Mouse (Mus musculus): ENCODE measurements around the gene Tmem144.

The Tmem144 gene

DNA sequence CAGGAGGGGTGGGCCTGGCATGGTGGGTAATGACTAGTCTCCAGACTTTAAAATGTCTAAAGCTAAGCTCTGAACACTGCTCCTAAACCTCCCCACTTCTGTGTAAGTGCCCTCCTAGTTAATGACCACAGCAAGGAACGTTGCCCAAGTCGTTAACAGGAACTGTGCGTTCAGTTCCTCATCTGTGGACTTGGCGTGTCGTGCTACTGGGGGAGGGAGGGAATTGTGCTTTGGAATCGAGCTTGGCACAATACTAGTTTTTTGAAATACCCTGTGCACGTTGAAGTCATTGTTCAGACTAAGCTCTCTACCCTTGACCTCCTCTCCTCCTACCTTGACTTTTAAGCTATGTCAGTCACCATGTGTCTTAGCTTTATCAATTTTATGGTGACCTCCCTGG, 12.3 kb upstream of the Tmem144 start:
- no peak for DNase-seq (ENCODE audit: low spot score in 2 of 2)

DNA sequence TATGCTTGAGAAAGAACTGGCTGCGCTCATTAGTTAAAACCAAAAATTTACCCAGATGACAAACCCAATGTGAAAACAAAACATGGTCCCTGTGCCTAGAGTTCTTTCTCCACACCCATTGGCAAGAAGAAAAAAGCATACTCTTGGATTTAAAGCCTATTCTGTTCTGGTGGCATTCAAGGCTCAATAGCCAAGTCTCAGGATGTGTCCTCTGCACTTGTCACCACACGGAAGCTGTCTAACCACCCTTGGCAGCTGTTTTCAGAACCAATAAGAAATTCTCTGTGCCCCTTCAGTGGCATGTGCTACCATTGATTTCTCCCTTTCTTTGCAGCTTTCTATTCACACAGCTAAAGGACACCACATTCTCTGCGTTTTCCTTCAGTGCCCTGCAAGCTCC, 5.6 kb upstream of the Tmem144 start:
- no peak for DNase-seq (ENCODE audit: low spot score in 2 of 2)

DNA sequence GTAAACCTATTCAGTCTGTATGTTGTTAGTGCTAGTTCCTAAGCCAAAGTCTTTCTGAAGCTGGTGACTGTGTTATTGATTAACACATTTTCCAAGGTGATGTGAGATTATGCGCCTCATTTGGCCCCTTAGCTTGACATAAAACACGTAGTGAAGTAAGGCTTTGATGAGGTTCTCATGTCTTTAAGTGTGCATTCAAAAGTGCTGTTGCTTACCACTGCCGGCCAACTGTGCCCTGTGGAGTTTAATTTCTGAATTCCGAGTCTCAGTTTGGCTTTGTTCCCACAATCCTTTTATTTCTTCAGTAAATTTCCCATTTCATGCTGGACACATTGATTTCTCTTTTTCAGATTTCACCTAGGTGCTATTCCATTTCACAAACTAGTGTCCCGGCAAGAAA, 5.2 kb upstream of the Tmem144 start:
- DNase-seq (ENCODE audit: low spot score in 2 of 2): no peak

DNA sequence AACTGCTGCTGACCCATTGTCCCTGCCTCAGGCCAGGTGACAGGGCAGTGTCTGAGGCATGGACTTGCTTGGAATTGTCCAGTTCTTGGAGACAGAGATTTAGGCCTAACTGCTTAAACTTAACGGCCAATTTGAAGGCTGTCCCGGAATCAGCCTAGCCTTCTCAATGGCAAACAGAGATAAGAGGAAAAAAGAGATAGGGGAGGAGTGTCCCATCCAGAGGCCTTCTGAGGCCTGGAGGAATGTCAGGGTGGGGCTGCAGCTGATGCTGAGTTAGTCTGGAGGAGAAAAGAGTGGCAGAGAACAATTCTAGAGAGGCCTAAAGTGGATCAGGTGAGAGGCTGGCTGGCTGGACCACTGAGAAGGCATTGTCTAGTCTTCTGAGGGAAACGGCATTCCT, 465 bp downstream of the Tmem144 start:
- no peak for DNase-seq (ENCODE audit: low spot score in 2 of 2)

DNA sequence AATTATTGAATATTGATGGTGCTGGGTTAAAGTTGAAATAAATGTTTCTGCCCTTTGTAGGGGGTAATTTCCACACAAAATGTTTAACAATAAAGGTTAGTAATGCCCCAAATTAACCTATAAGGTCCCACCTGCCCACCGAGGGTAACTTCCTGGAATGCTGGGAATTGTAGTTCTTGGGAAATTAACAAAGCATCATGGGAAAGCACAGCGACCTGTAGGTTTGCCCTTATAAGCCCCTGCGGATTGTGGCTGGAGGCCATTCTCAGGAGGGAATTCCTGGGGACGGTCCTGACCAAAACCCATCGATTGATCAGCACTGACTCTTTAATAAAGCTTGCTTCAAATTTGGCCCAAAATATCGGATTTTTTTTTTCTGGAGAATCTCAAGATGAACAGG, 1.9 kb downstream of the Tmem144 start:
- DNase-seq (ENCODE audit: low spot score in 2 of 2): no peak

DNA sequence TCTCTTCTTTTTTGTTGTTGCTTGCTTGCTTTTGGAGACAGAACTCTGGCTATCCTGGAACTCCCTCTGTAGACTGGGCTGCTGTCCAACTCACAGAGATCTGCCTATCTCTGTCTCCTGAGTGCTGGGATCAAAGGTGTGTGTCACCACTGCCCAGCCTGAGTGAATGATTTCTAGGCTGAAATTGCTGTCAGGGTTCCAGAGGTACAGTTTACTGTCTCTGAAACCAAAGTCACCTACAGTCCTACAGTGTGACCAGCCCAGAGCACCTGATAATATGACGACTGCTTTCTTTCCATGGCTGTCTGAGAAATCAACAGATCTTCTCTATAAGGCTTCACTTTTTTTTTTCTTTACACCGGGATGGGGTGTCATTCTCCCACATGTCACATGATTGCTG, 3.0 kb downstream of the Tmem144 start:
- DNase-seq (ENCODE audit: low spot score in 2 of 2): no peak

DNA sequence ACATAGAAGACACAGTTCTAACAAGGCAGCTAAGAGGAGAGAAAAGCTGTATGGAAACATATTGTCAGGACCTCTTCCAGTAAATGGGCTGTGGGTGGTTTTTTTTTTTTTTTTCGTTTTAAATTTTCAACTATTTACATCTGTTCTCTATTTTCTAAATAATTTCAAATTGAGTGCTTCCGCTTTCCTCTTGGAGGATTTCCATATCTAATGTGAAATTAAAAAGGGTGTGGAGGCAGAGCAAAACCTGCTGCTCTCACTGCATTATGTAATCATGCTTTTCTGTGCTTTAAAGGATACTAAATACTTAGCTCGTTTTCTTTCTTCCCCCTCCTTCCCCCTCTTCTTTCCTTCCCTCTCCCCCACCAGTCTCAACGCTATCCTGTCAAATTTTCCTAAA, 3.7 kb downstream of the Tmem144 start:
- no peak for DNase-seq (ENCODE audit: low spot score in 2 of 2)

DNA sequence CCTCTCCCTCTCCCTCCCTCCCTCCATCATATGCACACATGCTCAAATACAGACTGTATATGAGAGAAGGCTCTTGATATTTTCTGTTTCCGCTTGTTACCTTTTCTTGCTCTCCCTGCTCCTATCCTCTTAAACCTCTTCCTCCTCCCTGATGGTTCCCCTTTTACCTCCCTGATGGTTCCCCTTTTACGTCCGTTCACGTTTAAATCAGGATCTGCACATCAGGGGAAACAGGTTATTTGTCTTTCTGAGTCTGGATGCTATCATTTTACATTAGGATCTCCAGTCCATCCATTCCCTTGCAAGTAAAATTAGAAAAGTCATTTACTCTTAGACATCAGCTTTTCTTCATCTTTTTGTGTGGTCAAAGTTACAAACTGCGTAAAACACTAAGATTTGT, 5.9 kb downstream of the Tmem144 start:
- no peak for DNase-seq (ENCODE audit: low spot score in 2 of 2)

DNA sequence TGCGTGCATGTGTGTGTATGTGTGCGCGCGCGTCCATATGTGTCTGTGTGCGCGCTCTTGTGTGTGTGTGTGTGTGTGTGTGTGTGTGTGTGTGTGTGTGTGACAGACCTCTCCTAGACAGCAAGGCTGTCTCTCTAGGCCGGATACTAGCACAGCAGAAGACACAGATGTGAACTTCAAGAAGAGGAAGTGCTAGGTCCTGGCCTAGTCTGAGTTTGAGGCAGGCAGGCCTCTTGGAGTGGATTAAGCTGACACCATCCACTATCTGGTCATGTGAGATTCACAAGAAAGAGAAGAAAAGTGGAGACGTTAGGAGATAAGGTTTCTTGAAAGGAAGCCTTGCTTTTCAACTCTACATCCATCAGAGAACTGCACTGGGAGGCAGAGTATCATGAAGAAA, 8.6 kb downstream of the Tmem144 start:
- DNase-seq (ENCODE audit: low spot score in 2 of 2): peak in 1 of 2 experiments; percentile 20

DNA sequence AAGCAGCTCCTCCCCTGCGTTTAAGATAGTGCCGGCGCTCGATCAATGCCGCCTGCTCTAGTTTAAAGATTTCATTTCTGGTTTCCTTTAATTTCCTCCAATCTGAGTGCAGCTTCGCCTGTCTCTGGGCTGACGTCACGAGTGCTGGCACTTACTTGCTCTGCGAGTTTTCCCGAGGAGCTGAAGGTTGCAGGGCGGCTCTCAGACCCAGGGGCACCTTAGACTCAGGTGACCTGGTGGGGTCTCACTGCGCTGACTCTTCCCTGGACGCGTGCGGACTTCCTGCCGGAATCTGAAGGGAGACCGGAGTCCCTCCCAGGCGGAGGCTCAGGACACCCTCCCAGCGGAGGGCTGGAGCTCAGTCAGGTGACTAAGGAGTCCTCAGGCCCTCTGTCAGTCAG, 10.0 kb downstream of the Tmem144 start:
- DNase-seq (ENCODE audit: low spot score in 2 of 2): peak; percentile 32 to 61

DNA sequence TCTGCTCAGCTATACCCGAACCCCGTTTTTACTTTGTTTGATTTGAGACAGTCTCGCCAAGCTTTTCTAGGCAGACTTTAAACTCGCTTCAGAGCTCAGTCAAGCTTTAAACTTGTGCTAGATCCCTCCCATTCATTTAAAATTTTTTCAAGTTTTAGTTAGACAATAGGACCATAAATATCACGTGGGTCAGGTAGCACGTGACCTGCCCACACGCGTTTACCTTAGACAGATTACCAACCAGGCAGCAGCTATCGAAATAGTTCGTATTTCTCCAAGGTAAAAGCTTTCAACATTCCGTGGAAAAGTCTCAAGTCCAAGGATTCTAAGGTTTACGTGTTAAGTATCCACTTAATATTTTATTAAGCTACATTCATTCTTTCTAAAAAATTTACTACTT, 10.4 kb downstream of the Tmem144 start:
- no peak for DNase-seq (ENCODE audit: low spot score in 2 of 2)

DNA sequence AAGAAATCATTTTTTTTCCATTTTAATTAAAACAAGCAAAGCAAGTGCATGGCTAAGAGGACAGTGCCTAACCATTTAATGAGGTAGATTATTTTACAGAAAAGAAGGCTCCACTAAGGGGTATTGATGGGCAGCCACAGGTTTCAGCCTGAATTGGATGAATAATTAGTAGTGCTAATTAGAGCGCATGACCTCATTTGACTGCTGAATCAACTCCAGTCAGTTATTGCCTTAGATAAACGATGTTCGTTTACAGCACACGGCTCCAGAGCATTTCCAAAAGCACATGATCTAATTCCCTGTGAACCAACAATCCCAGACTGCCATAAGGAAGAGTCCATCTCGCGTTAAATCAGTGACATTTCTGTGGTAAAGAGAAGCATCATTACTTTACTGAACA, 11.1 kb downstream of the Tmem144 start:
- no peak for DNase-seq (ENCODE audit: low spot score in 2 of 2)

DNA sequence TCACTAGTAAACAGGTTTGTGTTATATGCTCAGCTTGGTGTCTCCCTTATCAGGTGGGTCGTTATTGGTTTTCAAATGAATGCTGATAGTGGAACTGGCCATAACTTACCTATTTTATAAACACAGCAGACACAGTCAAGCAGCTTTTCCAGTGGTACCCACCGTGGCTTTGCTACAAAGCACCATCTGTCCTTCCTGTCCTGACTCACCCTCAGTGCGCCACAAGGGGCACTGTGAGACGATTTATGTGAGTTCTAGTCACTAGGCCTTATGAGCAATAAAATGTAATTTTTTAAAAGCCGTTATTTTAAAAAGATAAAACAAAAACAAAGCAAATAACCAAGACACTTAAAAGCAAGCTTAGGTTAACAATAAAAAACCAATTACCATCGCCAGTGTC, 13.8 kb downstream of the Tmem144 start:
- DNase-seq (ENCODE audit: low spot score in 2 of 2): no peak

DNA sequence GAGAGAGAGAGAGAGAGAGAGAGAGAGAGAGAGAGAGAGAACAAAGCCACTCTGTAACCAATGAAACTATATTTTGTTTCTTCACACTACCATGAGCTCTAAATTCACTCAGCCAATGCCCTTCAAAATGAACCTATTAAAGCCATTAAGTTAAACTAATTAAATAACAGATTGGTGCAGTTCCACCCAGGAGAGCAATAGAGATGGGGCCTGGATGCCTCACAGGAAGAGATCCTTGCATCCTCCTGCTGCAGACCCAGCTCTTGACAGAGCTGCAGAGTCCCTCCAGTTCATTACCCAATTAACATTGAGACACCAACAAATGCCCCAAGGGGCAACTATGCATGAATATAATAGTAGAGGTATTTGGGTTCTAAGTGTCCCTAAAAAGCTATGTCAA, 23.3 kb downstream of the Tmem144 start:
- no peak for DNase-seq (ENCODE audit: low spot score in 2 of 2)

DNA sequence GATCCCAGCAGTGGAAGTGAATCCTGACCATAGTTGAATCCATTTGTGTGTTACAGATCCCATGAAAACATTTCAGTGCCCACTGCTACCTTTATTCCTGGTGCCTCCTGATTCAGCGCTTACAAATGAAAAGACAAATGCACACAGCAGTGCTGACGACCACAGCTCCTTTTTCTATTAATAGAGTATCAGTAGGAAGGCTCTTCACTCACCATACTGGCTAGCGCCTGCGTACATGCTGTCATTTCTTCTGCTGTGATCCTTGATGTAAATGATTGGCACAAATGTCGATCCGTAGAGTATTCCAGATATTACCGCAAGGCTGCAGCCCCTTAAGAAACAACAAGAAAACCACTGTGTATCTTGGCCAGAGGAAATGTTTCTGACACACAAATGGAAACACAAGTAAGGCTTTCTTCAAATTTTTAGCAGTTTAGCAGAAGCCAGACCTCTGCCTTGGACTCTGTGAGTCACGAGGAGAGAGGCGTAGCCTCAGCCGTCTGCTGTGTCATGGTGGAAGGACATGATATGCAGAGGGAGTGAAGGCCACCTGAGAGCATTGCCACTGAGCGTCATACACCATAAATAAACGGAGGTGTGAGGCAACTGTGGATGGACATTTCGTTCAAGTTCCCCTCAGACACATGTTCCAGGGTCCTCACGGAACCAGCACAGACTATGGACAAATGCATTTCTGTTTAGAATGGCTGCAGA, 27.3 kb downstream of the Tmem144 start:
- no peak for DNase-seq (ENCODE audit: low spot score in 2 of 2)

DNA sequence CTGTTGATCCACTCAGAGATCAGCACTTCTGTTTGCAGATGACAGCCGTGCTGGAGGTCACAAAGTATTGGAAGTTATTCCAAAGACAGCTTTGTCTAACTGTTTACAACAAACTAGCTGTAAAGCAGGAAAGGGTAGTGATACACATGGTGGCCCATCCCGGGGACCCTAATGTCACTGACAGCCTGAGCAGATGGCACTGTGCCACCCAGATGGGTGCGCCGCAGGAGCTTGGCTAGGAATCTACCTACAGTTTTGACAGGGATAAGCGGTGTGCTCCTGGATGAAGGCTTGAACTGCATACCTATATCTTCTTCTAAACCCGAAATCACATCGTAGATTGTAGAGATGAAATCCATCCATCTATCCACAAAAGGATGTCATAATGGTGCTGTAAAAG, 29.4 kb downstream of the Tmem144 start:
- no peak for DNase-seq (ENCODE audit: low spot score in 2 of 2)

DNA sequence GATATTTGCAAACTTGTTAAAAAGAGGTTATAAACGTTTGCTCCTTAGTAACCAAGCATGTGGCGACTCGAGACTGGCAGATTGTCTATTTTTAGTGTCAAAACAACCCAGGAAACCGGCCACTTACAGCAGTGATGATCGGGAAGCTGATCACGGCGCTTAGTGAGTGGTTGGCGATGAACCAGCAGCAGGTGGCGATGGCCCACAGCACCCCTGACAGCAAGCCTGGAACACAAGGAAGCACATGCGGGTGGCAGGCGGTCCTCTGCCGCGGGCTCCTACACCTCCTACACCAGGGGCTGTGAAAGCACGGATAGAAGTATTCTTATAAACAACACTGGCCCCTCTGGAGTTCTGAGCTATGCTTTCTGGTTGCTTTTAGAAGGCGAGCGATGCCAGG, 31.4 kb downstream of the Tmem144 start:
- no peak for DNase-seq (ENCODE audit: low spot score in 2 of 2)

DNA sequence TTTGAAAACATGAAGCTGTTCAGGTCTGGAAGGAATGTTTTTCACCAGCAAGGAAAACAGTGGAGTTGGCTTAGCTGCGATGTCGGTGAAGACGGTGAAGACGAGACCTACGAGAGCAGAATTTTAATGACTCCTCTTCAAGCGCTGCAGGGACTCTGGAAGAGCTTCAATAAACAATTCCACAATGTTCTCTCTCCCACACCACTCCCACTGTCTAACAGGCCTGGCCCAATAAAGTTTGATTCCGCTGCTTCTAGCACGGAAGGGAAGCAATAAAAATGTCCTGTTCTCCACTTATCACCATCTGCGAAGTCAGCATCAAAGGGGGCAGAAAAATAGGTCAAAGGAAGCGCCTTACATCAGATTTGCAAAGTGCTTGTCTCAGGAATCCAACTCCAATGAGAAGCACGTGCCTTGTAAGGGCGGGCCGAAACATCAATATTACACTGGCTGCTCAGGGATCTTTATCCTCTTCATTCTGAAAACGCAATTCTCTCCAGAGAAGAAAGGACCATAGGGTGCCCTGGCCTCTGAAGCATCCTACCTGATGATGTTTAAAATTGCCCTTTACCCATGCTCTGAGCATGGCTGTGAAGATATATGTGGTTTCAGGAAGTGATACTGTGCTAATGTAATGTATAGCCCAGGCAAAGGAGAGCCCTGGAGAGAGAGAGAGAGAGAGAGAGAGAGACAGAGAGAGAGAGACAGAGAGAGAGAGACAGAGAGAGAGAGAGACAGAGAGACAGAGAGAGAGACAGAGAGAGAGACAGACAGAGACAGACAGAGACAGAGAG, 34.2 kb downstream of the Tmem144 start:
- DNase-seq (ENCODE audit: low spot score in 2 of 2): no peak

DNA sequence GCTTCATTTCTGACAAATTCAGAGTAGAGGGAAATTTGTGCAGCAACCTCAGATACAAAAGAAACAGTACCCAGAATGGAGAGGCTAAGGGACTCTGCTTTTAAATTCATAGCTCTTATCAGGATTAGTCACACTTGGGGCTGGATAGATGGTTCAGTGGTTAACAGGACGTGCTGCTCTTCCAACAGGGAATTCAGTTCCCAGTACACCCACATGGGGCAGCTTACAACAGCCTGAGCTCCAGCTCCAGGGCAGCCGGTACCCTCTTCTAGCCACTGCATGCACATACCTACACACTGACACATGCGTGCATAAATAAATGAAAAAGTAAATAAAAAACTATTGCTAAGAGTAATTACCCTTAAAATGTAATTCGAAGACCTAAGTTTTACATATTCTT, 36.3 kb downstream of the Tmem144 start:
- DNase-seq (ENCODE audit: low spot score in 2 of 2): no peak

DNA sequence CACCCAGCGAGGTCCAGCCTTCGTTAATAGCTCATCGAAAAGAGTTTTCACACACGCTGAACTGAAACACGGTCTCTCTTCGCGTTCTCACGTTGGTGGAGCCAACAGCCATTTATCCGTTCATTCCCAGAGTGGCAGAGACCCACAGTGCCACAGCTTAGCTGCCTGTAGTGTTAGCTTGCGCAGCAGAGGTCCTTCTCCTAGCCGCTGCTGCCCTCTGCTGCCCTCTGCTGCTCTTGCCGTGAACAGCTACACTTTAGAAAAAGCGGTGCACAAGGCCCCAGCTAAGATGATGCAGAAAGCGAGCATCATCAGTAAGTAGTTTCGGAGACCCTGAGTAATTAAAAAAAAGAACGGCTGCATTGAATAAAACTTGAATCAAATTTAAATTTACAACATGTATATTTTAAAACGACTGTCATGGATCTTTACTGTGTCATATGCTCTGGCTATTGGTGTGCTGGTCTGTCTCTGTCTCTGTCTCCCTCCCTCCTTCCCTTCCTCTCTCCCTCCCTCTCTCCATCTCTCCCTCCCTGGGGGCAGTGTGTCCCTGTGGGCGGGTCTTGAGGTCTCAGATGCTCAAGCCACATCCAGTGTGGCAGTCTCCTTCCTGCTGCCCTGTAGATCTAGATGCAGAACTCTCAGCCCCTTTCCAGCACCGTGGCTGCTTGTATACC, 38.6 kb downstream of the Tmem144 start:
- peak; percentile 67 to 76 for DNase-seq (ENCODE audit: low spot score in 2 of 2)

DNA sequence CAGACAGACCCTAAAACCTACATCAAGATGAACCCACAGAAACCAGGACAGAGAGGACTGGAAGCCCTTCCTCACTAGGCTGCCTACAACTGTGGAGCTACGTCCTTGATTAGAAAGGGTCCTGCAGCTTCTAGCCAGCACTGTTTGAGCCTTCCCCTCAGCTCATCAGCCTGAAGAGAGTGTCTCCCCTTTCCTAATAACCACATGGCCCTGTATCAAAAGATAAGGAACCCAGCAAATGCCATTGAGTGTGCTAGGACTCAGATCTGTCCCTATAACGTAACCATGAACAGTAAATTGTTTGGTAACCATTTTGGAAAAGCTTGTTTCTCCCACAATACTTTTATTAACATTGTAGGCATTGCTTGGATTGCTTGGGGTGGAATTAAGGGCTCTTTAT, 40.5 kb downstream of the Tmem144 start:
- no peak for DNase-seq (ENCODE audit: low spot score in 2 of 2)

DNA sequence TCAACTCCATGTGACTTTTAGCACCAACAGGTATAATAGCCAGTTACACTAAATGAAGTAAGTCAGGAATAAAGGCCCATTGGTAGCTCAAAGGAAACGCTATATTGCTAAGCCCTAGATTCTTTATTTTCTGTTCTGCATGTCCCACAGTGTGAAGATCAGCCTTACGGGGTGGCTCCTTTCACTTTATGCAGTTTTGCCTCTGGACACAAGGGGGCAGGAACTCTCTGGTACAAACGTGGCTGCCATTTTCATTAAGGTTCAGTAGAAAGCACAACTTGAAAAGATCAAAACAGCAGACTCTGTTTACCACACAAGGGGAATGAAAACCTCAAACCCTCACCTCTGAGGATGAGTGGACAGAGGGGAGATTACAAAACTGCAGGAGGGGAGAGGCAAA, 40.9 kb downstream of the Tmem144 start:
- DNase-seq (ENCODE audit: low spot score in 2 of 2): no peak

DNA sequence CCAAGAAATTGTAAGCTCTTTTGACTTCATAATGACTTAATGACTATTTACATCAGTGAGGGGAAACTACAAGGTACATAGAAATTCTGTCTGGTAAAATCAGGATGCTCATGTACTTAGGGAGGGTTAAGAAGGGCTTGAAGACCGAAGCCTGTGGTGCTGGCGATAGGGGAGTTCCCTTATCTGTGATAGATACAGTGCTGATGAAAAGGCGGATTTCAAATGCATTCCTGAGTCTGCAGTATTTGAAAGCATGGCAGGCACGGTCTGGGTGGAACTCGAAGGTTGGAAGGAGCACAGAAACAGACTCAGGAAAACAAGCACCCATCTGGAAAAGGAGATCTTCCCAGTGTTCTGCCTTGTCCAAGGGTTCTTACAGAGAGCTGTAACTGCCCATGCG, 42.0 kb downstream of the Tmem144 start:
- DNase-seq (ENCODE audit: low spot score in 2 of 2): no peak

Measured in frontal cortex, postnatal 10 days (tissue).